Mouse (Mus musculus): ENCODE measurements around the gene Poln.
A peak's percentile ranks its signal among the peaks of the same experiment; 100 is the strongest.

The Poln gene

GRCm38 (mm10) chr5:34097333-34097732 is 71.9 kb downstream of the Poln start:
- DNase-seq (ENCODE audit: low read depth), result peak; percentile 68

GRCm38 (mm10) chr5:34093021-34093420 is 76.2 kb downstream of the Poln start:
- DNase-seq (ENCODE audit: low read depth), result no peak

DNA sequence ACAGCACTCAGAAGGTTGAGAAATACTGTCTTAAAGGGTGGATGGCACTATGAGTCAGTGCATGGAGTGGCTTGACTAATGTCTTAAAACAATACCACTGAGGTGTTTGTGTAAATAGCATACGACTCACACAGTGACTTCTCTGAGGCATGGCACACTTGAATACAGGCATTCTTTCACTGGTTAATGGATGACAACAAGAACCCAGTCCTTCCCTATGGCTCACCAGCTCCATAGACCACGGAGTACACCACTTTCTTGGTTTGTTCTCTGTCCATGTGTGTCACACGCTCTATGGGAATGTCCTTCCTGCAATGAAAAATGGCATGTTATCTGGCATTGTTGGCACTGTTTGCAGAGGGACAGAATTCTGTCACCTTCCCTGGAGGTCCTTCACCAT is 136.7 kb downstream of the Poln start:
- DNase-seq (ENCODE audit: low read depth), result no peak

DNA sequence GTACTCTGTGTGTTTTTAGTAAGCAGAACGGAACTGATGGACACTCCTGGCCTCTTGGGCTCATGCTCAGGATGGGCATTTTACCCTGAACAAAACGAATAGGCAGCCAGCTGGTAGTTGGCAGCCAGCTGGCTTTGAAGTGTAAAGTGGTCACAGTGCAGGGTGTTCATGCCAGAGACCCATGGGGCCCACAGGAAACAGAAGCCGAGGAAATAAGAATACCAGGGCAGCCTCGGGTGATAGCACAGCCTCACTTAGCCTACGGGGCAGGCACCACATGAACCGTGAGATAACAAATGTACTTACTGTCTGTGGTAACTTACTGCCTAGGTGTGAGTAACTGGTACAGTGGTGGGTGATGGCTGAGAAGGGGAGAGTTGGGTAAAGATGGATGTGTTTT is 138.2 kb downstream of the Poln start:
- no peak for DNase-seq (ENCODE audit: low read depth)

DNA sequence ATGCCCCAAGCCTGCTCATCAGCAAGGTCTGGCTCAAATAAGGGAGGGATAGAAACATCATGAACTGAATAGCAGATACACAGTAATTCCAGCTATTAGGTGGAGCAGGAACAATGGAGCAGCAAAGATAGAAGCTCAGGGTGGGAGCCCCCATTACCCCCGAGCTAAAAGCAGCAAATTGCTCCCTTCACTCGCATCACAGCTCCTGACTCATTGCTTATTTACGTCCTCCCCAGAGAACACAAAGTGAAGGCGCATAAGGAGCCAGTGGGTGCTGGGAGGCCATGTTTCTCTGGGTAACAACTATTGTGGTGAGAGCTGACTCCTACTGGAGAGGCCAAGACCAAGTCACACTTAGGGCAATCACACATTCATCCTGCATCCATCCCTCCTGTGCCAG is 139.1 kb downstream of the Poln start:
- no peak for DNase-seq (ENCODE audit: low read depth)

DNA sequence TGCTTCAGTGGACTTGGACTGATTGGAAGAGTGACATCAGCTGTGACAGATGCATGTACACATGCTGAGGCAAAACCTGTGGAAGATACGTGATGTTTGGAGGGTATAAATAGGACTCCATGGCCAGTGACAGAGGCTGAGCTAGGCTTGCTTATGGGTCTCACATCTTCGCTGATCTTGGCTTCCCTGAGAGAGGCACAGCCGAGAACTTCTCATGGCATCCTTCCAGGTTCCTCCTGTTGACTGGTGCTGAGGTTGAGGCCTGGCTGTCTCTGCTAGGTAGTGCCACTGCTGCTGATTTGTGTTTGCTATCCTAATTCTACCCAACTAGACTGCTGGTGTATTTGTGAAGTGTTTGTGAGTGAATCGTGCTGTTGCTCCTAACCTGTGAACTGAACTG is 150.3 kb downstream of the Poln start:
- no peak for DNase-seq (ENCODE audit: low read depth)

DNA sequence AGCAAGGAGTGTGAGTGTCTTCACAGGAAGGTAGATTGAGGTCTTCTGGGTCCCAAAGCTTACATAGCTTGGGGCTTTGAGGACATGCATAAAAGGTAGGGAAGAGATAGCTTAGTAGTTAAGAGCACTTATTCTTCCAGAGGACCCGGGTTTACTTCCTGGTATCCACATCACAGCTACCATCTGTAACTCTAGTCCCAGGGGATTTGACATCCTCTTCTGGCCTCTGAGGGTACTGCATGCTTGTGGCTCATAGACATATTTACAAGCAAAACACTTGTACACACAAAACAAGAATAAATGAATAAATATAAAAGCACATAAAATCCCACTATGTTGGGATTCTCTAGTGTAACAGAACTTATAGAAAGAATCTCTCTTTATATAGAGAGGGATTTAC is 154.6 kb downstream of the Poln start:
- DNase-seq (ENCODE audit: low read depth), result no peak

GRCm38 (mm10) chr5:34007392-34007941 is 161.8 kb downstream of the Poln start:
- DNase-seq (ENCODE audit: low read depth), result no peak

- no peak for DNase-seq (ENCODE audit: low read depth)
Observed at GRCm38 (mm10) chr5:34006832-34007231, 162.4 kb downstream of the Poln start.

DNA sequence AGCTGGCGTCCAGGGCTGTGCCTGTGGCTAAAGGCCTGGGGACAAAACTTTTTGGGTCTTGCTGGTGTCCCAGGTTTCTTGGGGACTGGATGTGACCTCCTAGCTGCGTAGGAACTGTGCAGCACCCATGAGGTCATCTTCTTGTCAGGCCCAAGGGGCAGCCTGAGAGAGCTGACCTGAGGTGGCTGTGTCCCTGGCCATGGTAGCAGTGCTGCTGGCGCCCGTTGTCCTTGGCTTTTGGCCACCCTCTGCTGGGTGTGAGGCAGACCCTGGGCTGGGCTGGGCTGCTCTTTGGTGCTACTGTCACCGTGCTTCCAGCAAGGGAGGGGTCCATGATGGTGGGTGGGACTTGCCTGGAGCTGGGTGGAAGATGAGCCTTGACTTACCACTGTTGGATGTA is 164.6 kb downstream of the Poln start:
- no peak for DNase-seq (ENCODE audit: low read depth)

GRCm38 (mm10) chr5:34002636-34003035 is 166.6 kb downstream of the Poln start:
- DNase-seq (ENCODE audit: low read depth), result no peak

GRCm38 (mm10) chr5:34001401-34001800 is 167.8 kb downstream of the Poln start:
- DNase-seq (ENCODE audit: low read depth), result no peak

DNA sequence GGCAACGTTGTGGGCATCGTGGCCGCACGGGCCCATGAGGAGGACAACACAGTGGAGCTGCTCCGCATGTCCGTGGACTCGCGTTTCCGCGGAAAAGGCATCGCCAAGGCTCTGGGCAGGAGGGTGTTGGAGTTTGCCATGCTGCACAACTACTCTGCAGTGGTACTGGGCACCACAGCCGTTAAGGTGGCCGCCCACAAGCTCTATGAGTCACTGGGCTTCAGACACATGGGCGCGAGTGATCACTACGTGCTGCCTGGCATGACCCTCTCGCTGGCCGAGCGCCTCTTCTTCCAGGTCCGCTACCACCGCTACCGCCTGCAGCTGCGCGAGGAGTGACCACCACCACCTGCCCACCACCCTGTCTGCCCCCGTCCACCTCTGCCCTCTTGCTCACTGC is 168.4 kb downstream of the Poln start:
- DNase-seq (ENCODE audit: low read depth), result no peak

- no peak for DNase-seq (ENCODE audit: low read depth)
Observed at GRCm38 (mm10) chr5:33999466-34000090, 169.7 kb downstream of the Poln start.

DNA sequence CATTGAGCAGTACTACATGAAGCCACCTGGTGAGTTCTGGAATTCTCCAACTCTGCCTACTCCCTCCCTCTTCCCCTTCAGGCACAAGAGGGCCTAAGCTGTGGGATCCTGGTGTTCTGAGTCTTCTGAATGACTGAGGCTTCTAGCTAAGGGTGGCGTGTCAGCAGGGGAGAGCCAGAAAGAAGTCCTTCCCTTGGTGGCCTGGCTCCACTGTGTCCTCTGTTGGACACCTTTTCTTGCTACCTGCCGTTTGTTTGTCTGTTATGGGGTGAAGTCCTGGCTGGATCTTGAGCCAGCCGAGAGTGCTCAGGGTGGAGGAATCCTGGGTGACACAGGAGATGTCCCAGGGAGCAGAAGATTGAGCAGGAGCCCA is 170.8 kb downstream of the Poln start:
- DNase-seq (ENCODE audit: low read depth), result no peak

DNA sequence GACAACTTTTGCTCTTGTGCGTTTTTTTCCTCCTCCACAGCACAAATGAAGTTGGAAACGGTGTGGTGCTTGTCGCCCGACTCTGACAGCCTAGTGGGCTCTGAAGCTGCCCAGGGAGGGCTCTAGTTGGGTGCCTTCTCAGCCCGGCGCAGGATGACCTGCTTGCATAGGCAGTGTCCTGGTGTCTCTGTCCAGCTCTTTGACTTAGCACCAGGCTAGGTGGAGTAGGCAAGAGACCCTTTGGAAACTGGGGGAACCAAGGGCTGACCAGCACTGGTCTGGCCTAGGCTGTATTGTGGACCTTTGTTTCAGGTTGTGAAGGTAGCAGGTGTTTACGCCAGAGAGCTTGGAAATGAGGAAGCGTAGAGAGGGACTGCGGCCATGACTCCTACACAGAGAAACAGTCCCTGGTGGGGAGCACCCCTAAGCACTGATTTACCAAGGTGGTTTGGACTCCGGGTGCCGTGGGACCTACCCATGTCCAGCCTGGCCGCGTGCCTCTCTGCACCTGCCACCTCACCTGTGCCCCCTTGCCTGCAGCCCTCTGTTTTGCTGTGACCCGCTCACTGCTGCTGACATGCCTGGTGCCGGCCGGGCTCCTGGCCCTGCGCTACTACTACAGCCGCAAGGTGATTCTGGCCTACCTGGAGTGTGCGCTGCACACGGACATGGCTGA is 171.3 kb downstream of the Poln start:
- DNase-seq (ENCODE audit: low read depth), result no peak

- no peak for DNase-seq (ENCODE audit: low read depth)
Observed at GRCm38 (mm10) chr5:33997051-33997741, 172.1 kb downstream of the Poln start.

GRCm38 (mm10) chr5:33996694-33997045 is 172.6 kb downstream of the Poln start:
- no peak for DNase-seq (ENCODE audit: low read depth)

- no peak for DNase-seq (ENCODE audit: low read depth)
Observed at GRCm38 (mm10) chr5:33995843-33996693, 173.2 kb downstream of the Poln start, which contains the start of gene Nat8l. Gene Nat8l, plus strand, starts transcription at chr5:33995984.

DNA sequence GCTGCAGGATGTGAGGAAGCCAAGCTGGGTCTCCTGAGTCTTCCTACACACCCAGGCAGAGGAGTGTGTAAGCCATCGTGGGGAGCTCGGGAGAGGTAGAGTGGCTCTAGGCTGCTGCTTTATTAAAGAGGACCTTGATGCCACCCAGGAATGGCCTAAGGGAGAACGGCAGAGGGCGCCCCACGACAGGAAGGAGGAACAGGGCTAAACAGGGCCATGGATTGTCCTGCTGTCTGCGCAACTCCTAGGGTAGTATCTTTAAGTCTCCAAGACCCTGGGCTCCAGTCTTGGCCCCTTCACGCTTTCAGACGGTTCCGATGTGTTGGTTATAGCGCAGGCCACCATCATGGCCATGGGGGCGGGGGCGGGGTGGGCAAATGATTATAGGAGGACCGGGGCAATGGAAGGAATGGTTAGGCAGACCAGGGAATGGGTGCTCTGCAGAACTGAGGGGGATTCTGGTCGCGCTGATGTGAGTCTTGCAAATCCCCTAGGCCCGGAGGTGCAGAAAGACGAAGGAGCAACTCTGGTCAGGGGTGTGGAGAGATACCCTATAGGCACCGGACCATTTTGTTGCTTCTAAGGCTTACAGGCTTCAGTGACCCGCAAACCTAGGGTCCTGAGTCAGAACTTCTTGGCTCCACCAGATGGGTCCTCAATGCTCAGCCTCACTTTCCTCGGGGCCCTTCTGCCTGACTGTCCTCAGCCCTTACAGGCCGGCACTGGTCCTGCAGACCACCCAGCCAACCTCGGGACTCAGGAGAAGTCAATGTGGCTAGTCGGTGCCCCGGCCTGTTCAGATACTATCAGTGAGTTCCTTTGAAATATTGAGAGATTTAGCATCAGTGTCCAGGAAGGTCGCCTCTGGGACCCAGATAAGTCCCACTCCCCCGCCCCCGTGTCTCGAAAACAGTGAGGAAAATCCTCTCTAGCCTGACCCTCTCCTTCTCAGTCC is 174.3 kb downstream of the Poln start:
- no peak for DNase-seq (ENCODE audit: low read depth)

All from naive thymus-derived CD4-positive, alpha-beta T cell, adult 2 months (primary cell).